Comparison of ENCODE assay signal across 25 mouse cellular contexts in the genomic region with DNA sequence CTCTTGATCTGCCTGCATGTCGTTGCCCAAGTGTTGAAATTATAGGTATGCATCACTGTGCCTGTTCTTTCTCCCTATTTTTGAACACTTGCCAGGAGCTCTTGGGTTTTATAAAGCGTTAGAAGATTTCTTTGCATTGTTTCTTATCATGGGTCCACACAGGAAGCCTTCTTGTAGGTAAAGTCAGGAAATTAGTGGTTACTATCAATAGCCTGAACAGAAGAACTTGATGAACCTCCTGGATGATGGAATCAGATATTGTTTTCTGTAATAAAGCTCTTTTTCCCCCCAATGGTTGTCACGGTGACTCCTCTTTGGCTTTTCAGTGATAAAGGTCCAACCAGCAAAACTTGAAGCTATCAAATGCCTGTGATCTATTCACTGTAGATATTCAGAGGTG.
"Had no signal": no experiment of that assay in that cellular context is flagged by ENCODE, and none has a peak within 500 bp of the region (broad histone marks: within the 10 kb centered on the region; RNA-seq: fewer than 3 reads in every experiment).

No protein-coding gene starts in this region.

- ATAC-seq: forebrain, embryonic 13.5 days; forebrain, embryonic 14.5 days; forebrain, embryonic 15.5 days; forebrain, embryonic 16.5 days; forebrain, postnatal 0 days had no signal

- H3K4me3 ChIP-seq: embryonic facial prominence, embryonic 10.5 days; embryonic facial prominence, embryonic 12.5 days; embryonic facial prominence, embryonic 13.5 days; embryonic facial prominence, embryonic 15.5 days; erythroblast, embryonic 14.5 days; forebrain, embryonic 10.5 days; forebrain, embryonic 12.5 days; forebrain, embryonic 13.5 days; forebrain, embryonic 15.5 days; gastrocnemius, adult 2 months; heart, adult 2 months had no signal

- H3K9ac ChIP-seq: embryonic facial prominence, embryonic 12.5 days; embryonic facial prominence, embryonic 13.5 days; embryonic facial prominence, embryonic 15.5 days; forebrain, embryonic 12.5 days; forebrain, embryonic 13.5 days; forebrain, embryonic 15.5 days; forebrain, postnatal 0 days had no signal

- H3K27me3 ChIP-seq: embryonic facial prominence, embryonic 12.5 days; embryonic facial prominence, embryonic 13.5 days; embryonic facial prominence, embryonic 15.5 days; forebrain, embryonic 12.5 days; forebrain, embryonic 13.5 days; forebrain, embryonic 15.5 days had no signal

- H3K9me3 ChIP-seq: embryonic facial prominence, embryonic 10.5 days; embryonic facial prominence, embryonic 12.5 days; embryonic facial prominence, embryonic 13.5 days; embryonic facial prominence, embryonic 15.5 days; forebrain, embryonic 10.5 days; forebrain, embryonic 12.5 days; forebrain, embryonic 13.5 days; forebrain, embryonic 15.5 days had no signal

- H3K4me2 ChIP-seq: embryonic facial prominence, embryonic 12.5 days; embryonic facial prominence, embryonic 13.5 days; embryonic facial prominence, embryonic 15.5 days; forebrain, embryonic 12.5 days; forebrain, embryonic 13.5 days; forebrain, embryonic 15.5 days had no signal

- H3K4me1 ChIP-seq: embryonic facial prominence, embryonic 10.5 days; embryonic facial prominence, embryonic 12.5 days; embryonic facial prominence, embryonic 13.5 days; embryonic facial prominence, embryonic 15.5 days; forebrain, embryonic 10.5 days; forebrain, embryonic 12.5 days; forebrain, embryonic 13.5 days; forebrain, embryonic 15.5 days had no signal

- DNase-seq: cerebellum, adult 8-10 months; cerebellum, adult 9-10 months; cerebellum, adult 9-11 months; cerebellum, postnatal 36 days; embryo, embryonic 11 days; forebrain, postnatal 0 days; gastrocnemius, adult 2 months; gastrocnemius, postnatal 10 days; gastrocnemius, postnatal 14 days; gastrocnemius, postnatal 25 days; gastrocnemius, postnatal 36 days; heart, adult 11 months; heart, adult 18-20 months; heart, adult 2 months had no signal

- H3K27ac ChIP-seq: embryonic facial prominence, embryonic 10.5 days; embryonic facial prominence, embryonic 12.5 days; embryonic facial prominence, embryonic 13.5 days; embryonic facial prominence, embryonic 15.5 days; forebrain, embryonic 10.5 days; forebrain, embryonic 12.5 days; forebrain, embryonic 13.5 days; forebrain, embryonic 15.5 days; gastrocnemius, adult 2 months; heart, adult 2 months had no signal

- H3K36me3 ChIP-seq: embryonic facial prominence, embryonic 10.5 days; embryonic facial prominence, embryonic 12.5 days; embryonic facial prominence, embryonic 13.5 days; embryonic facial prominence, embryonic 15.5 days; forebrain, embryonic 10.5 days; forebrain, embryonic 12.5 days; forebrain, embryonic 15.5 days had no signal
